Comparison of ENCODE assay signal across 8 mouse cellular contexts in genomic region chr15:85734571-85735033, GRCm38 (mm10). TPM values are rescaled to one million over a fixed set of nuclear protein-coding genes. Genes with fewer than 3 reads are reported as not detected.
A peak's percentile ranks its signal among the peaks of the same experiment; 100 is the strongest.
DNase-seq lines count a peak whose midpoint lies in the region; ATAC-seq and TF ChIP-seq lines count a peak whose summit lies in the region.

Gene Ppara (plus strand): TSS chr15:85734983.

- H3K4me2 ChIP-seq in kidney, embryonic 15.5 days = peak within 1 kb of the TSS; percentile 96
- H3K4me2 ChIP-seq in midbrain, postnatal 0 days (ENCODE audit: low read depth, low read length, poor library complexity, severe bottlenecking) = peak within 1 kb of the TSS; percentile 63

- 0 out of 2 replicates have a peak, but pooled peaks cover 5% of the 10 kb centered on the region for H3K4me1 ChIP-seq in cerebellum, adult 2 months (ENCODE audit: control insufficient read depth, insufficient read depth, low read length)
- peaks cover 19% of the 10 kb centered on the region for H3K4me1 ChIP-seq in kidney, embryonic 15.5 days
- H3K4me1 ChIP-seq in midbrain, postnatal 0 days (ENCODE audit: insufficient read depth, low read length) = 0 out of 2 replicates have a peak, but pooled peaks cover 4% of the 10 kb centered on the region

- no peaks in the 10 kb centered on the region for H3K9me3 ChIP-seq in kidney, embryonic 15.5 days (replicated peaks)
- no peaks in the 10 kb centered on the region for H3K9me3 ChIP-seq in midbrain, postnatal 0 days (ENCODE audit: low read length)

- 3% methylated on average over 28 of the region's 28 CpGs for WGBS in cerebellum, adult 2 months
- WGBS in kidney, embryonic 15.5 days = 4% methylated on average over 28 of the region's 28 CpGs
- WGBS in midbrain, postnatal 0 days = 4% methylated on average over 28 of the region's 28 CpGs

- peak within 1 kb of the TSS; percentile 33 for H3K4me3 ChIP-seq in cerebellum, adult 2 months (replicated peaks; ENCODE audit: insufficient read depth, low read depth, low read length)
- peak within 1 kb of the TSS; percentile 85 for H3K4me3 ChIP-seq in kidney, embryonic 15.5 days (replicated peaks)
- peak within 1 kb of the TSS; percentile 42 for H3K4me3 ChIP-seq in midbrain, postnatal 0 days (ENCODE audit: low read depth, low read length)

- intact Hi-C loops in left cerebral cortex, postnatal 25 days (cut with DNase I) = loop anchor here (5.0 kb wide), 2 partner anchors 63 to 78 kb away; partner anchors contain the start of gene Cdpf1

- H3K9ac ChIP-seq in kidney, embryonic 15.5 days = peak within 1 kb of the TSS; percentile 63
- peak within 1 kb of the TSS; percentile 37; the same call in 1 of the 2 replicates for H3K9ac ChIP-seq in midbrain, postnatal 0 days (replicated peaks; ENCODE audit: low read length, poor library complexity, severe bottlenecking)

- DNase-seq in cerebellum, adult 2 months = no peak
- DNase-seq in cerebellum, adult 9-10 months = no peak
- peak; percentile 59 for DNase-seq in adrenal gland, postnatal 25 days
- DNase-seq in heart, adult 9 months (ENCODE audit: low spot score in 2 of 2) = peak; percentile 46 to 69
- peak; percentile 22 for DNase-seq in midbrain, postnatal 0 days (ENCODE audit: low spot score)
- no peak for DNase-seq in left cerebral cortex, postnatal 25 days (ENCODE audit: low spot score in 2 of 2)

- H3K27ac ChIP-seq in cerebellum, adult 2 months (ENCODE audit: insufficient read depth, low read length) = no peak within 1 kb of the TSS; the same call in 1 of the 2 replicates
- H3K27ac ChIP-seq in kidney, embryonic 15.5 days = no peak within 1 kb of the TSS
- H3K27ac ChIP-seq in midbrain, postnatal 0 days (ENCODE audit: low read depth, low read length) = peak within 1 kb of the TSS; percentile 13; the same call in 1 of the 2 replicates

- no peak for TF ChIP-seq CTCF in cerebellum, adult 2 months (IDR thresholded peaks at IDR 0.05; ENCODE audit: borderline replicate concordance, insufficient read depth, low read depth, low read length)
- TF ChIP-seq CTCF in midbrain, postnatal 0 days (IDR thresholded peaks at IDR 0.05) = no peak

- no peaks in the 10 kb centered on the region for H3K36me3 ChIP-seq in kidney, embryonic 15.5 days
- H3K36me3 ChIP-seq in midbrain, postnatal 0 days (ENCODE audit: insufficient read depth, low read length) = no peaks in the 10 kb centered on the region

- ATAC-seq in kidney, embryonic 15.5 days (replicated peaks; ENCODE audit: low FRiP score) = peak; percentile 55
- ATAC-seq in midbrain, postnatal 0 days (ENCODE audit: low FRiP score) = 0 out of 2 replicates have a peak, but pooled peaks have one; percentile 54
- ATAC-seq in erythroid progenitor cell, adult 5-6 weeks (replicated peaks; ENCODE audit: low FRiP score, poor library complexity, severe bottlenecking) = no peak

- H3K27me3 ChIP-seq in cerebellum, adult 2 months (ENCODE audit: control insufficient read depth, insufficient read depth, low read length) = peaks cover 8% of the 10 kb centered on the region; the same call in 1 of the 2 replicates
- peaks cover 65% of the 10 kb centered on the region for H3K27me3 ChIP-seq in kidney, embryonic 15.5 days
- H3K27me3 ChIP-seq in midbrain, postnatal 0 days (ENCODE audit: insufficient read depth, low read length) = peaks cover 55% of the 10 kb centered on the region

- TF ChIP-seq POLR2A in cerebellum, adult 2 months (IDR thresholded peaks at IDR 0.05; ENCODE audit: borderline replicate concordance, insufficient read depth, low read length) = no peak

RNA-seq across cellular contexts. Expression of gene Ppara, which starts in this region (rescaled TPM):
- 1.1 and 1.5 TPM in 2 replicates for polyA plus RNA-seq in cerebellum, adult 2 months (2012; rRNA removed)
- total RNA-seq in adrenal gland, postnatal 25 days (2021) = 28.5 and 42.3 TPM in 2 replicates
- 3.9 and 5.0 TPM in 2 replicates for polyA plus RNA-seq in kidney, embryonic 15.5 days (2015; fragmentation: Nextera tagmentation; extraction: Ambion mirVana)
- 1.6 TPM in 2 replicates for total RNA-seq in midbrain, postnatal 0 days (2014; rRNA removed)
- polyA plus RNA-seq in midbrain, postnatal 0 days (2015; fragmentation: Nextera tagmentation; extraction: Ambion mirVana) = 0.86 and 2.8 TPM in 2 replicates
- not detected in 2 replicates for total RNA-seq in erythroid progenitor cell, adult 5-6 weeks (2015; ENCODE audit: low replicate concordance)
- total RNA-seq in erythroid progenitor cell, adult 5-6 weeks (2017; ENCODE audit: low replicate concordance) = not detected in 2 replicates
- 1 to 10 TPM; 3.3 to 4.2 TPM for total RNA-seq in left cerebral cortex, postnatal 25 days (2021)

Comparison
In these comparisons a context has a peak if more than half of its experiments do, and no peak if none do; other contexts are left out.
1. DNase-seq: peak in adrenal gland, postnatal 25 days (single experiment), heart, adult 9 months (2 of 2) and midbrain, postnatal 0 days (single experiment); none in cerebellum, adult 2 months (0 of 2), cerebellum, adult 9-10 months (single experiment) and left cerebral cortex, postnatal 25 days (0 of 2).
2. H3K4me3 ChIP-seq: peak in every context shown above with its lines; median percentile 85 in kidney, embryonic 15.5 days; 42 in midbrain, postnatal 0 days; 33 in cerebellum, adult 2 months.